Mouse (Mus musculus): ENCODE measurements around the gene 1700019N19Rik.

The 1700019N19Rik gene

DNA sequence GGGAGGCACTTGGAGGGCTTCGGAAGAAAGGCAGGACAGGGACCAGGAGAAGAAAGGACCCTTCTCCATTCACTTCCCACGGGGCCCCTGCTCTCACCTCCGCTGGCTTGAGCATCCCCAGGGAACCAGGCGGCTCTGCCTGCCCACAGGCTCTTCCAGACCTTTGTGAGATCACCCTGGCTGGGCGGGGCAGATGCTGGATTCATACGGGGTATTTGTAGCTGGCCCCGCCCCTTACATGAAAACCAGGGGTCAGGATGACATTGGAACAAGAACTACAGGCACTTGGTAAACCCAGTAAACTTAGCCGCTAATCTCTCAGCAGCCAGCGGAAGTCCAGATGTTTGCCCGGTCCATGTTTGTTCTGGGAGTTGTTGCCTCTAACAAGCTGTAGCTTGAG, at the start of gene 1700019N19Rik:
TSS of gene 1700019N19Rik (minus strand) at position 178 of the 400 bp plus-strand sequence.
- no peak for DNase-seq

DNA sequence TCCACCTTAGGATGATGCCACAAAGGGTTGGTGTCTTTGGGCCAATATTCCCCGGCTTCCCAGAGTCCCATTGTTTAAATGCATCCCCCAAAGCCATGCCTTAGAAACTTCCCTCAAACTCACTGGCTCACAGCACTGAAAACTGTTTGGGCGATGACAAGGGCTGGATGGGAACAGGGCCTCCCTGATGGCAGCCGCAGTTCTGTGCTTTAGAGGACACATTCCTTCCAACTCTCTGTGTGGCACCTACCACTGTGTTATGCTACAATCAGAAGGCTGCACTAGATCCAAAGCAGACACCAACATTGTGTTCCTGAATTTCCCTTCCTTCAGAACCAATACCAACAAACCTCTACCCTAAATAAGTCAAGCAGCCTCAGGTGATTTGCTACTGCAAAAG, 49.3 kb upstream of the 1700019N19Rik start:
- no peak for DNase-seq

DNA sequence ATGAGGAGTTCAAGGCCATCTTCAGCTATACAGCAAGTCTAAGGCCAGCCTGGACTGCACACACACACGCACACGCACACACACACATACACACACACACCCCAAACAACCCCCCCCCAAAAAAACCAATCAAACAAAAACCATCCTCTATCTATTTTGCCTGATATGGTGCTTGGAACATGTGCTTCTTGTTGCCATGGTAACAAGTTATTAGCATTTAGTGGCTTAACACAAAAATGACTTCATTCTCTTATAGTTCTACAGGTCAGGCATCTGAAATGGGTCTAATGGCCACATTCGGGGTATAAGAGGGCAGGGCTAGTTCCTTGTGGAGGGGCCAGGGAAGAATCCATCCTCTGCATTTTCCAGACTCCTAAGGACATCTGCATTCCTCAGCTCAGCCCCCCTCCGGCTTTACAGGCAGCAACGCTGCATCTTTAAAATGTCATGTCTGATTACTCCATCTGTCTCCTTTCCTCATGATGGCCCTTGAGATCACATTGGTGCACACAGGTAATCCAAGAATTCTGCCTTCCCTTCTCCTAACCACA, 46.5 kb upstream of the 1700019N19Rik start:
- DNase-seq = no peak

DNA sequence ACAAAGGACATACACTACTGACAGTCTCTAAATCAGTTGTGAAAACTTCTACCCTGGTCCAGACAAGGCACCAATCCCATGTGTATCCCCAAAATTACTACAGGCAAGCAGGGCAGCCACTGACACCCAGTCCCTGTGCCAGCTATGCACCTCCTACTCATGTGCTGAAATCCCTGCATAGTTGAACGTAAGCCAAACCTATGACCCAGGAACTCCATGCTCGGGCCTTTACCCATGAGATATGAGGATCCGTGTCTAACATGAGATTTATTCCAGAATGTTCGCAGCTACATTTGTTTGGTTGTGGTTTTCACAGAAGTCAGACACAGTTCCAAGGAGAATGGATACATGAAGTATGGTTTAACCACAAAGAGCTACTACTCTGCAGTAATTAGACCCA, 45.5 kb upstream of the 1700019N19Rik start:
- no peak for DNase-seq

DNA sequence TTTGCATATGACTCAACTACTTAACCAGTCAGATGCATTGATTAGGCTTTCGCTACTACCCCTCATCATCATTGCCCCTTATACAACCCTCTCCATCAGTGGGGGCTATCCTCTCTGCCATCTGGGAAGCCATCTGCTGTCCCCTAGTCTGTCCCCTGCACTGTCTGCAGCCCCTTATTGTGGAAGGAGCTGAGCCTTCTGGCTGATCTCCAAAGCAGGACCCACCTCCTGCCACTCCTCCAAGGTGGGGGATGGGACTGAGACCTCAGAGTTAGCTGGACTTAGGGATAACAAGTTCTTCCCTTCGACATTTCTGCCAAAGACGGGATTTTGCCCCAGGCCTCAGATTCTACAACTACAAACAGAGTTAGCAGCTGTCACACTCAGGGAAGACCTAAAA, 45.1 kb upstream of the 1700019N19Rik start:
- DNase-seq = no peak

DNA sequence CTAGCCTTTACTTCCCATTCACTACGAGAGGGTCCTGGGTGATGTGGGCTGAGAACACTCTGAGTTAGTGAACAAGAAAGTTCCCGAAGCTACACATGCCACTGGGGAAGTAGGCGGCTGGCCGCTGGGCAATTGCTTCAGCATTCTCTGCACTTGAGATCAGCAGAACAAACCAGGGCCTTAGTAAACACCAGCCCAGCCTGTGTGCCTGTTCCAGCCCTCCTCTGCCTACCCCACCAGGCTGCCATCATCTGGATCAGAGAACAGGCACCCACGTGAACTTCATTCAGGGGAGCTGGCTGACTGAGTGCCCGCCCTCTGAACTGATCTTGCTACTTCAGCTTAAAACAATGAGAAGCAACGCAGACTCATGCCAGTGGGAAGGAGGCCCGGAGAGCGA, 44.4 kb upstream of the 1700019N19Rik start:
- no peak for DNase-seq

DNA sequence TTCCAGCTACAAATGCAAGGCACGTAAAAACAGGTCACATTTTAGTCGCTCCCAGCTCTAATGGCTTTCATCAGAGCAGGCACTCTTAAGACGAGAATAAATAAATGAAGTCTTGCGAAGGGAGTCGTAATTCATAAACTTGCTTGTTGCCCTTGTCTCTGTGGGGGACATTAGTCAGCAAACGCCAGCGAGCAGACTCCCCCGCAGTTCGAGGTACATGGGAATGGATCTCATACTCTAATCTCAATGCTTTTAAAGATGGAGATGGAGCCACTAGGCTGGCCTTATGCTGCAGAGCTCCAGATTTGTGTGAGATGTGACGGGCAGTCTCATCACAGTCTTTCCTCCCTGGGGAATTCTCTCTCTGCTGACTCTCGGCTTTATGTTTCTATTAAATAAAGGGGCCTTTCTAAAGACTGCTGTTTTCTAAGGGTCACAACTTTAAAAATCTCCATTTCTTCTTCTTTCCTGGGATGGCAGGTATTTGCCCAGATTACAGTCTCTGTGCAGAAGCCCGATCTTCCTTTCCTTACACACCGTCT, 39.4 kb upstream of the 1700019N19Rik start:
- DNase-seq = no peak

DNA sequence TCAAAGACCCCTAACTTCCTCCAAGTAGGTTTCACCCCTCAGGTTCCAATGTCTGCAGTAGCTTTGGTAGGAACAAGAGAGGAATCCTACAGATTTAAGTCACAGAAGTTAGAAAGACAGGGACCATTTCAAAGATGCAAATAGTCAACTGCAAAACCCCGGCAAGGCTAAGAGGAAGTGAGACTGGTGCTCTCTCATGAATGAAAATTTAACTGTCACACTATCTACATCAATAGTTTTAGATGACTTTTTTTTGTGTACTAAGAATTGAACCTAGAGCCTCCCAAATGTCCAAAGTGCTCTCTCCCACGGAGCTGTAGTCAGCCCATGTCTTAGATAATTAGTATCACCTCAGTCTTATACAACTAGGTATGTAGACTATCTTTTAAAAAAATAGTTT, 38.7 kb upstream of the 1700019N19Rik start:
- no peak for DNase-seq

DNA sequence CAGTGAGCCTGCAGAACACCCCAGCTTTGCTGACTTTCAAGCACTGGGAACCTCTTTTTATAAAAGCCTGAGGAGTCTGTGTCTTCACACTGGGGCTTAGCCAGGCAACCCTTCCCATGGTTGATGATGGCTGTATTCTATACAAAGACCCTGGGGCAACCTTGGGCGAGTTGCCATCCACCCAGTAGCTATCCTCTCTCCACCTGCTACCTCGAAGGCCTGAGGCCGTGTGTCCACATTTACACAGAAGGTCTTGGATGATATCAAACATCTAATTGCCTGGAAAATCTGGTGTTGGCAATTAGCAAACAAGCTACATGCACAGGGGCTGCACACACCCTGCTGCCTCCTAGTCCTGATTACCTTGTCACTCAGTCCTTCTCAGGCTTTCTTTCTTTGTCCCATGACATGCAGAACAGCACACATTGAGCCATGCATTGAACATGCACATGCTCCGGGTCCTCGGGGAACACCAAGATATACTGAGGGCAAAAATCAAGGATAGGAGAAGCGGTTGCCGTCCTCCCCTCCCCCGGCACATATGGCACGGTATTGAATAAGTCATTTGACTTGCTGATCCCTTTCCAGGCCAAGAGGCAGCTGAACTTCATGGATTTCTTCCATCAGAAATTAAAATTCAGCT, 37.1 kb upstream of the 1700019N19Rik start:
- no peak for DNase-seq

DNA sequence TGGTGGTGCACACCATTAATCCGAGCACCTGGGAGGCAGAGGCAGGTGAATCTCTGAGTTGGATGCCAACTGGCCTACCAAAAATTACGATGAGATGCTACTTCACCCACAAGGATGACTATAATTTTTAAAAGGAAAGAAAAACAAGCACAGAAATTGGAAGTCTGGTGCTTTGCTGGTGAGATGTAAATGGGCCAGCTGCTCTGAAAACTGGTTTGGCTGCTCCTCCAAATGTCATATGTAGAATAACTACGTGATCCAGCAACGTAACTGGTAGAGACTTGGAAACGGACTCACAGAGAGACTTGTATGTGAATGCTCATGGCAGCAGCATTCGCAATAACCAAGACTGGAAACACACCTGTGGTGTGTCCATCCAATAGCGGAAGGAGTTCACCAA, 35.9 kb upstream of the 1700019N19Rik start:
- no peak for DNase-seq

DNA sequence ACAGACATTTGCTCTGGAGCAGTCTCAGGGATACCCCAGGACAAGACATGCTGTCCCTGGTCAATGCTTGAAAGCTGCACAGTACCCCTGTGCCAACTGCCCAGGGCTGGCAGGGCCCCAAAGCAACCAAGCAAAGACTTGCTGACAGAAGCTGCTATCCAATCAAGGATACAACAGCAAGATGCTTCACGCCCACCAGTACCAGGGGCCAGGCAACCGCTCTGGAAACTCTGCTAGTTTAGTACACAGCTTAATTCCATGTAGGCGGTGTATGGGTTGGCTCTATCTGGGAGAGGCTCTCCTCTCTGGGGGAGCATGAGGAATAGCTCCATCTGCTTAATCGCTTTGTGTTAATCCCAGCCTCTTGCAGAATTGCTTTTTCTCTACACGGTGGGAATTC, 35.3 kb upstream of the 1700019N19Rik start:
- DNase-seq = no peak

DNA sequence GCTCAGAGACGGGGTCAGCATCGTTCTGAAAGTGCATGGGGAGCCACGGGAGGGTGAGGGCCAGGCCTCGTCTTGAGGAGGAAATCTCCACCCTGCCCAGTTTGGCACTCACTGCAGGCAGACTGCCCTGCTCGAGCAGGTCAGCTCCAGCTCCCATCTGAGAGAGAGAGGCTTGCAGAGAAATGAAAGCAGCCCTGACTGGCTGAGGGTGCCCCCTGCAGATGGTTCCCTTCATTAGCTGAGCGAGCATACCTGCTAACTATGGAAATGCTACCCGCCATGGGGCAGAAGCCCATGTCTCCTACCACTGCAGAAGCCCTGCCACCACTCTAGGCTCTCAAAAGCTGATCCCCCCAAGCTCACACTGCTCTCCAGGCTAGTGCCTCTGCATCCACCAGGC, 33.4 kb upstream of the 1700019N19Rik start:
- no peak for DNase-seq

DNA sequence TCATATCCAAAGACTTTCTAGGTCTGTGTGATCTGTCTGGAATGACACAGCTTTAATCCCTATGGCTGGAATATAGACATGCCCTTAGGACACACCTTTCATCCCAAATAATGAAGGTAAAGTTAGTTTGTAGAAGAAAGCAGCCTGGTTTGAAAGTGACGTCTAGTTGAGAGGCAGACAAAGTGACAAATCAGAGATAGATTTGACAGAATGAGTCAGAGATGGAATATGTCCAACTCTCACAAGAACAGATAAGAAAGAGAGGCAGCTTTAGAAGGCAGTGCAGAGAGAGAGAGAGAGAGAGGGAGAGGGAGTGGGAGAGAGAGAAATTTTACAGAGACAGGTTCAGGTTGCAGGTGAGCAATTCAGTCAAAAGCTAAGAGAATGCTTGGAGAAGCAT, 30.1 kb upstream of the 1700019N19Rik start:
- no peak for DNase-seq

DNA sequence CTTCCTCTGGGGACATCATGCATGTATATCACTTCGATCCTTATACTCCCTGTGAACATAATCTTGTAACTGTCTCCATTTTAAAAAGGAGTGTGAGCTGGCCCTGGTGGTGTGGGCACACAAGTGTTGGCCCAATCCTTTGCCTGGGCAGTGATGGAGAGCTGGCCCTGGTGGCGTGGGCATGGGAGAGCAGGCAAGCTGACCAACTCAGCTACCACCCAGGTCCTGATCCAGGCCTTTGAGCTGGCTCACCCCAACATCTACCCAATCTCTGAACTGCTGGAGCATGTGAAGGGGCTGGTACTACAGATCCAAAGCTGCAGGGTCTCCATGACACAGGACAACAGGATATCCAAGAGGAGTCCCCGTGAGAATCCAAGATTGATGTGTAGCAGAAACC, 29.0 kb upstream of the 1700019N19Rik start:
- DNase-seq = no peak

DNA sequence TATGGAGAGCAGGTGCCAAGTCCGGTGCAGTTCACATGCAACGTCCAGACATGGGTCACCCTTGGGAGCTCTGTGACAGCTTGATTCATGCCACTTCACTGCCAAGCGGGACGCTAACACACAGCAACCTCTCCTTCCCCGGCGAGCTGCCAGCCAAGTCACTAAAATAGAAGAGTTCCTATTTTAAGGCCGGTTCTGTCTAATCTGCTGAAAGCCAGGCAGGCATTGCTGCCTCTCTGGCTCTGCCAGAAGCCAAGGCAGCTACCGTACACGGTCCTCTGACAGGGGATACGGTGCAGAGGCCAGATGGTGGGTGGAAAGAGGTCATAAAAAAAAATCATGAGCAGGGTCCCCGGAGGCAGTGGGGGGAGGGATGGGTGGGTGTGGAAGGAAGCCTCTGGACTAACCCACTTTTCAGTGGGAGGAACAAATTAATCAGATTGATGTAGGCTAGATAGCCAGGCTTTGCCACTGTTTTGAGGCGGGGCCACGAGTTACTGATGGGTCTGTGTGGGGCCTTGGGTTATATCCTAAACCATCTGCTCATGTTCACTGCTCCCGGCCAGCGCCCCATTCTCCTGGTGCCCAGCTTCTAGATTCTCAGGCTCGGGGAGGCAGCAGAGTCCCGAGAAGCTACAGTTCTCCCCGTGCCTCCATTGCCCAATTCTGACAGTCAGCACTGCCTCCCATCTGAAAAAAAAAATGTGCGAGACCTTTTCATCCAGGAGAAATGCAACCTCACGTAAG, 28.4 kb upstream of the 1700019N19Rik start:
- DNase-seq = peak; percentile 32

DNA sequence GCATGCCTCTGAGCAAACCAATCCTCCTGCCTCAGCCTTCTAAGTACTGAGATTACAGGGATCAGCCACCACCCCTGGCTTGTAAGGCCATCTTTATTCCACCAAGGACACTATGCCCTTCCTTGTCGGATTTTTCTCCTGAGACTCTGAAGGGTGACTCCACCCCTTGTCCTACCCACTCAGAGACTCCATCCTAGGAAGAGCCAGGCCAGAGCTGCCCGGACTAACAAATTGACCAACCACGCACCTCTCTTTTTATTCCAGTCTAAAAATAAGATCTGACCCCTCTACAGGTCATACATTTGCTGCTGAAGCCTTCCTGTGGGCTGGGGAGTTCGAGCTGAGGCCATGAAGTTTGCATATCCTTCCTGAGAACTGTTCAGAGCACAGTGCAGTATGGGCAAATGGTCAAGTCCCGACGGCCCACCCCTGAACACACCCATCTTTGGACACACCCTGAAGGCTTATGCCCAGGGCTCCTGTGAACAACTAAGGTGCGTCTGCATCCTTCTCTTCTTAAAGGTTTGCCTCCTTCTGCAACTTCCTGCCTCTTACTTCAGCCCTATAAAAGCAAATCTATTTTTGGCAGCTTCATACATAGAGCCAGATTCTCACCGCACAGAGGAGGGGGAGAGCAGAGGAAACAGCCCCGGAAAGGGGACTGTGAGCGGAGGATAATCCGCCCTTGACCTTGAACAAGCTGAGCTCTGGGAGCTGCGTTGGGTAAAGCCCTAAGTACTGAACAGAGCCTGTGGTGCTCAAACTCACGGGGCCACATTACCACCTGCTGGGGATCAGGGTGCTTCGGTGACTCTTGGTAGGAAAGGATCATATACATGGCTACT, 24.5 kb upstream of the 1700019N19Rik start:
- DNase-seq = no peak

DNA sequence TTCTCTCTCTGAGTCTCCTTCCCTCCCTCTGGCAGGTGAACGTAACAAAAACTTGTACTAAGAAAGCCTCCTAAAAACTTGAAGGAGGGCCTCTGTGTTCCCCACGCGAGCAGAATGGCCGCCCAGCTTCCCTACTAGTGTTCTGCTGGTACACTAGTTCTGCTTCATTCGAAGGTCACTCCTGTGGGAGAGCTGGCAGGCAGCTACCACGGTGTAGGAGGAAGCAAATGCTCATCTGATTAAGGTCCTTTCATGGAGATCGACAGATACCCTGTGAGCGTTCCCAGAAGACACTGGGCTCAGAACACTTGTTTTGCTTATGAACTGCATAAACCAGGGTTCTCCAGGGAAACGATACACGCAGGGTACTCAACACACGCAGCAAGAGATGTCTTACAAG, 23.1 kb upstream of the 1700019N19Rik start:
- DNase-seq = no peak

DNA sequence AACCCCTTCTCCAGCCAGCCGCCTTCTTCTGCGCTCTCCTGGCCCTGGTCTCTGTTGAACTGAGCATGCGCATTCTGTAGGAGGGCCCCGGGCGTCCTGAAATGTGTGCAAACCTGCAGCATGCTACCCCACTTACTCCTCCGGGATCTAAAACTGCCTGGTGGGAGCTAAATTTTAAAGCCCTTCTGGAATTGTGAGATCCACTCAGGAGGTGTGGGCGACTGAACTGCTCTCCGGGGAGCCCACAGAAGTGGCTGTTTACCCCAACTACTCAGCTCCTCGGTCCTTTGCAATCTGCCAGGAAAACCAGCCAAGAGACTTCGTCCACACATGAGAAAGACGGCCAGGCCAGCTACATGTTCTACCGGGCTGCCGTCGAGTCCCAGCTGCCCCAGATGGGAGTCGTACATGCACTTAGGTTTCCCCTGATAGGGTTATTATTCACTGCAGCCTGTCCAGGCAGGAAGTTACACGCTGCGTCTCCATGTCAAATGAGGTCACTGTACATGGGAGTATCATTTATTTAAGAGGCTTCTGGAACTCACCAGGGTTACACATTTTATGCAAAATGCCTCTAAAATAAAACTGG, 22.3 kb upstream of the 1700019N19Rik start:
- DNase-seq = peak; percentile 19

DNA sequence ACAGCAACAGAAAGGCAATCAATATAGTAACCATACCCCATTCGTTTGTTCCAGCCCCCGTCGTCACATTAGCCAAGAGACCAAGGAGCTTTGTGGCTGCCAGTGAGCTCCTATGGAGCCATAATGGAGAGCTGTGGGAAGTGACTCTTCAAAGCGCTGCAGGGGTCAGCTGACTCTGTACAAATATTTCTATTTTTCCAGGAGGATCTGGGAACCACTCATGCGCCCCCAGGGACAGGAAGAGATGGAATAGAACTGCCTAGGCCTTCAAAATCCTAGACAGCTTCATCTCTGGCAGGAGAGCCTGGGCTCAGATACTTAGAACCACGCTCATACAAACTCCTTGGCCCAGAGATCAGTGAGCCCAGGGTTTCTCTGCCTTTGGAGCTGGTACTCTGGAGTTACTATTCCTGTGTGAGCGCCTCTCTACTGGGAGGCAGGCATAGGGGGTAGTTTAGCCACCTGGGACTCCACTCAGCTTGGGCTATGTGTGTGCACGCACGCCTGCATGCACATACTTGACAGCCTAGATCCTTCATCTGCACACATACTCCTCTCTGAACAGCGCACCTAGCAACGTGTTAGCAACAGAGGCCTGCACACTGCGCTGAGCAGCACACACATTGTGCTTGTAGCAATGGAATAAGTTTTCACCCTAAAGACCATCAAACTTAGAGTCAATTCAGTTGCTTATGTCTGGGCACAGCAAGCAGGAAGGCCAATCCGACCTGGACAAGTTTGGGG, 21.1 kb upstream of the 1700019N19Rik start:
- DNase-seq = no peak

DNA sequence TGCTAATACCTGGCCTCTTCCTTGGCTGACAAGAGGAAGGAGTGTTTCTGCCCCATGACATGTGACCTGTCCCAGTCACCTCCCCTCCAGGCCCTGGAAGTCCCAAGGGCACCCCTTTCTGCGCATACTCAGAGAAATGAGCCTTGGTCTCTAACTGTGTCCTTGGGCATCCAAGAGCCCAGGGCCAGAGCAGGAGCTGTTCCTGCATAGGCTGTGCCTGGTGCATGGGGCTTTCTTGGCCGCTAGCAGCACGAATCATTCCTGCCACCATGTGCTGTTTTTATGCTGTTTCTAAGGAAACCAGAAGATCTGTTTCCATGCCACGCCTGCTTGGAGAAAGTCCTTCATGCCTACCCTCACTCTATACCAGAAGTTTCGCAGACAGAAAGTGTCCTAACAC, 16.3 kb upstream of the 1700019N19Rik start:
- DNase-seq = no peak

DNA sequence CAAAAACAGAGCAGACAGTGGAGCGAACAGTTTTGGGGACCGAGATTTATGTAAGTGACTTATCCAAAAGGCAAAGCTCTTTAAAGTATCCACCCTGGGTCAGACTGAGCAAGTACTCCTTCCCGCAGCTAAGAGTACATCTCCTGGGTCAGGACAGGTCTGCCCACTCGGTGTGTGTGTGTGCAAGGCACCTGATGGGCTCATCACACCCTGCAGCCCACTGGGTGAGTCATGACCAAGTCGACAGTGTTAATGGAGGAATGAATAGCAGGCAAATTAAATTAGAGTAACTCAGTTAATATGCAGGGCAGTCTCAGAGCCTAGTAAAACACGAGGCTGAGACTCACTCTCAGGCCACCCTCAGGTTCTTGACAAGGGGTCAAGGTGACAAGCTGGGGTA, 14.6 kb upstream of the 1700019N19Rik start:
- DNase-seq = no peak

DNA sequence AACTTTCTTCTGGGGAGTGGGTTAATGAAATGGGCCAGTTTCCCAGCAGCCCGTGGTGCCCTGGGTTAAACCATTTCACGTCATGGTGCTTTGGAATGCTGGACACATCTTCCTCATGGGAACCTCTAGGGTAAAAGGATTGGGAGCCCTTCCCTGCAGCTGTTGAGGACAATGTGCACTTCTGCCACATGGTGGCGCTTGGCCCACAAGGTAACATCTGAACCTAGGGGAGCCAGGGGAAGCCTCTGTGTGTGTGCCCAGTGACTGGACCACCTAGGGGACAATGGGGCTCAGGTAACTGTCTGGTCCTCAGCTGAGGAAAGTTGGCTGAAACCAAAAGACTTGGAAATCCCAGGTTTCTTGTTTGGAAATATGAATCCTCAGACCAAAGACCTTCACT, 12.1 kb upstream of the 1700019N19Rik start:
- peak; percentile 82 for DNase-seq
